Mouse (Mus musculus) skeletal muscle tissue, adult 2 months (tissue): ENCODE data around the gene Cdip1.
"Not testable (repeated sequence)": the region's sequence is repeated elsewhere in the genome, so short reads cannot be mapped to it uniquely, and the experiment has no call there.

ENCODE experiments used
- DNase-seq: peaks from one replicate; pipeline ENCODE4 v3.0.0-alpha.2; 2012; ENCODE audit warnings: low read depth, low spot score

Gene Cdip1

DNA sequence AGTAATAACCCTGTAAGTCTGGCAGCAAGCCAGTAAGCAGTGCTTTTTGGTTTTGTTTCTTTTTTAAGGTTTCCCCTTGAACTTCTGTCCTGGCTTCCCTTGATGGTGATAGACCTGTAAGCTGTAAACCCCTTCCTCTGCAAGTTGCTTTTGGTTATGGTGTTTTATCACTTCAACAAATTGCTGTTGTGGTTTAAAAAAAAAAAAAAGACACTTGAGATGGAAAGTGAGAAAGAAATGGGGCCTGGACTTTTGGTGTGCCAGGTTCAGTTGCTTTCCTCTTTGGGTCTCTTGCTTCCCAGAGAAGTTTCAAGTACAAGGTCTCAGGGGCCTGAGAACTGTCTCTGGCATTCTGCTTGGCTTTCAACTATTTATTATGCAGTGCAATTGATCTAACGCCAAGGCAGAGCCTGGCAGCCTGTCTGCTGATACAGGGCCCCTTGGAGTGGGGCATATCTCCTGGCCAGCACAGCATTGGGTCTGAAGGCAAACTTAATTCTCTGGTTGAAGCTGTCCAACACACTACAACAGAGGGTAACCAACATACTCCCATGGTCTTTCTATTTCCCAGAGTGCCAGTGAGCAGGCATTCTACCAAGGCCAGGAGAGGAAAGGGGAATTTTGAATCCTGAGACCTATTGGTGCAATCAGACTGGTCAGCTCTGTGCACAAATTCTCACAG, 16.7 kb downstream of the Cdip1 start:
- DNase-seq: no peak

DNA sequence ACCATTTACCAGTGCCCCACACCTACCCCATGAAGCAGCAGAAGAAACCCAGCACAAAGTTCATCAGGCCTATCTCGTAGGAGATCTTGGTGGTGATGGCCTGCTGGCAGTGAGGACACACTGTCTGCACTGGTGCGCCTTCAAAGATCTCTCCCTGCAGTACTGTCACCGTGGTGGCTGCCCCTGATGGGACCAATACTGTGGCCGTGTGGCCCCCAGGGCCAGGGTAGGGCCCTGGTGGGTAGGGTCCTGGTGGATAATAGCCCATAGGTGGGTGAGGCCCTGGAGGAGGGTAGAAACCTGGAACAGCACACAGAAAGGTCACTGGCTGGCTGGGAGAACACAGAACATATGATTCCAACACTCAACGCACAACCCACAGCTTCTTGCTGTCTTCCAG, 21.4 kb downstream of the Cdip1 start:
- DNase-seq: no peak

- peak; percentile 62 for DNase-seq
These were observed 22.9 kb downstream of the Cdip1 start for GRCm38 (mm10) chr16:4767012-4767790.

DNA sequence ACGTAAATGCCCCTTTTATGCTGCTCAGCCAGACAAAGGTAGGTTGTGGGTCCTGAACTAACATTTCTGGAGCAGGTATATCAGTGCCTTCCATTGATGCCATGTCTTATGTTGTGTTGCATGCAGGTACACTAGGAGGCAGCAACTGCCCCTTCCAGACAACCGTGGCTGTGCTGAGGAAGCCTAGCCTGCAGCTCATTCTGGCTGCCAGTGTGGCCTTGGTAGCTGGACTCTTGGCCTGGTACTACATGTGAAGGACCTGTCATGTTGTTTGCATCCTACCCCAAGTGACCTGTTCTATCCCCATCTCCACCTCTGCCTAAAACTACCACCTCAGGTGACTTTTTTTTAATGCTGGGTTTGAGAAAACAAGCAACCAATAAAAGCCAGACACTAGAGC, 24.2 kb downstream of the Cdip1 start:
- no peak for DNase-seq

DNA sequence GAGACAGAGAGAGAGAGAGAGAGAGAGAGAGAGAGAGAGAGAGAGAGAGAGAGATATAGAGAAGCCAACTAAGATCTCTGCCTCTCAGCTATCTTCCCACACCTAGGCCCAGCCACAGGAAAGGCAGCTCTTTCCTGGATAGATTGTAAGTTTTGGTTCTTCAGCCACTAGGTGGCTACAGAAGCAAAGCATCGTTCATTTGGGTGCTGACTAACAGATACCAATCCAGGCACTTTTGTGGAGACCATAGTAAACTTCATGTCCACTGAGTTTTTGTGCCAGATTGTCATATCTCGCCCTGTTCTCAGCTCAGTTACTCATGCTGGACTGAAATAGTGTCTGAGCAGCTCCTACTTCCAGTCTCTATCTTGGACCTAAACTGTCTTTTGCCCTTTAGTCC, 26.8 kb downstream of the Cdip1 start:
- DNase-seq: peak; percentile 33

DNA sequence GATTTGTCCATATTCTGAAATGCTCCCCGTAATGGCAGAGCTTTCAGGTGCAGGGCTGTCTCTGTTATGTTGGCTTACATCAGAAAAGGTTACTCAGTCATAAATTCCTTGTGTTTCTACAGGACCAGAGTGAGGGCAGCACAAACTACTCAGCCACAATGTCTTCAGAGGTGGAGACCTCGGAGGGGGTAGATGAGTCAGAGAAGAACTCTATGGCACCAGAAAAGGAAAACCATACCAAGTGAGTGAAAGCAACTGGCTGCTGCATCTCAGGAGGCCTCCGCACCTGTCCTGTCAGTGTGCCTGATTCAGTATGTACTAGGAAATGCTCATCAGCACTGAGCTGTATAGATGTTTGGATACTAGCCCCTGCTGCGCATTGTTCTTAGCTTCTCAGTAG, 27.7 kb downstream of the Cdip1 start:
- no peak for DNase-seq

- not testable (repeated sequence) for DNase-seq
These were observed 33.3 kb downstream of the Cdip1 start for GRCm38 (mm10) chr16:4756660-4757335.

DNA sequence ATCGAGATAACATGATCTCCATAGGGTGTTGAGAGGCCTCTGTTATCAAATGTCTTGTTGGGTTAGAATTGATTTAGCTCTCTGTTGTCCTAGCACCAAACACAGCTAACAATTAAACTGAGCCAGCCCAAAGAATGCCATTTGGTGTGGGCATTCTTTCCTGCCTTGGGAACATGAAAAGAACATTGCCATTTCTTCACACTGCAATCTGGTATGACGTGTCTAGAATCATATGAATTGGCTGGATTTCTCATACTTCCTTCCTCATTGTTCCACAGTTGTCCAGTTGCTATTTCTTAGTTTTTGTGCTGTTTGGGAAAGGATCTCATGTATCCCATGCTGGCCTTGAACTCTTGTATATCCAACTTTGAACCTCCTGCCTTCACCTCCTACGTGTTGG, 36.0 kb downstream of the Cdip1 start:
- DNase-seq: no peak

DNA sequence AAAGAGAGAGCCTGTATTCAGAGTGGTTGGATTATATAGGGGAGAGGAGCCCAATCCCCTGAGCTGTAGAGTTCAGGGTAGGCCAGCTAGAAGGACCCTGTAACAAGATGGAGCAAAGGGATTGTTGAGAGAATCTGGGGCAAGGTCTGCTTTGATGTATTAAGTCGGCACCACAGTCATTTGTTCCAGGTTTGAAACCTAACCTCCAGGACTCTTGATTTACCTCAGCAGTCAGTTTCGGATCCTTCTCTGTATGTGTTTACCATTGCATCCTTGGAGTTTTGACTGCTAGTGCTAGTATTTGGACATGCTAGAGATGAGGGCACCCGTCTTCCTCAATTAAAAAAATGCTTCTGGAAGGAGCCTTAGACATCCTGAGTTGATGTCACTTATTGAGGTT, 37.9 kb downstream of the Cdip1 start:
- DNase-seq: no peak

GRCm38 (mm10) chr16:4742186-4742585, 47.9 kb downstream of the Cdip1 start:
- no peak for DNase-seq

GRCm38 (mm10) chr16:4739994-4740393, 50.1 kb downstream of the Cdip1 start:
- no peak for DNase-seq

- no peak for DNase-seq
These were observed 53.8 kb downstream of the Cdip1 start for GRCm38 (mm10) chr16:4736262-4736661.

DNA sequence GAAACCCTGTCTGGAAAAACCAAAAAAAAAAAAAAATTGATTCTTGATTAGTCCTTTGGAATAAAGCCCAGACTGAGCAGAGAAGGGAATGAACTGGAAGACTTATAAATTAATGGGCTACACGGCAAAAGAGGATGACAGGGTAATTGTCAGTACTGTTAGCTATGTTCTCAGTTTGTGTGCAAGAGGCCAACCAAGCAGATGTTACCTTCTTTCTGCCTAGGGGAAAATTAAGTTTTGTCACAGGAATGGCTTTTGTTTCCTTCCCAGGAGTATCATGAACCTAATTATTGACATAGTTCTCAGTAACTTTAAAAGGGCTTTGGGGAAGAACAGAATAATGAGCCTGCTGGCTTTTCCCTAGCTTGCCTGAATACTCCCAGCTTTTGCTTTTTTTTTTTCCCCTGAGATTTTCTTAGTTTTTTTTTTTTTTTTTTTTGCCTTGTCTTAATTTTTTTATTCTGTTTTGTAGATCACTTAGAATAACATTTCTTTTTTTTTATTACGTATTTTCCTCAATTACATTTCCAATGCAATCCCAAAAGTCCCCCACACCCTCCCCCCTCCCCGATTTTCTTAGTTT, 59.2 kb downstream of the Cdip1 start:
- no peak for DNase-seq

- DNase-seq: no peak
These were observed 62.1 kb downstream of the Cdip1 start for GRCm38 (mm10) chr16:4727963-4728362.

DNA sequence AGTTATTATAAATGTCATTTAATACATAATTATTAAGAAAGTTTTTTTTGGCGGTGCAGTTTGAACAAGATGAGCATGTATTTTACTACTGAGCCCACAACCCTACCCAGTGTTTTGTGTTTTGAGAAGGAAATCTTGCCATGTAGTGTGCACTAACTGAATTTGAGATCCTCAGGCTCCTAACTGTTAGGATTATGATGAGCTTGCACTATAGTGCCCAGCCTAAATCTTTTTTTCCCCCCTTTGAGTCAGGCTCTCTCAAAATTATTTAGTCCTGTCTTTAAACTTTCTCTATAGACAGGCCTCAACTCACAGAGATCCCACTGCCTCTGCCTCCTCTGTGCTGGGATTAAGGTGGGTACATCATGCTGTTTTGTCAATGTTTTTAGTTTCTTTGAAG, 62.6 kb downstream of the Cdip1 start:
- DNase-seq: no peak

- DNase-seq: peak; percentile 38
These were observed 63.5 kb downstream of the Cdip1 start for GRCm38 (mm10) chr16:4726528-4727128.

- peak; percentile 92 for DNase-seq
These were observed 64.1 kb downstream of the Cdip1 start, which contains the start of gene Hmox2 for GRCm38 (mm10) chr16:4725780-4726527. Gene Hmox2 (plus strand): TSS chr16:4726361.

- no peak for DNase-seq
These were observed 64.8 kb downstream of the Cdip1 start for GRCm38 (mm10) chr16:4725266-4725665.

- no peak for DNase-seq
These were observed 67.2 kb downstream of the Cdip1 start for GRCm38 (mm10) chr16:4722915-4723209.

DNA sequence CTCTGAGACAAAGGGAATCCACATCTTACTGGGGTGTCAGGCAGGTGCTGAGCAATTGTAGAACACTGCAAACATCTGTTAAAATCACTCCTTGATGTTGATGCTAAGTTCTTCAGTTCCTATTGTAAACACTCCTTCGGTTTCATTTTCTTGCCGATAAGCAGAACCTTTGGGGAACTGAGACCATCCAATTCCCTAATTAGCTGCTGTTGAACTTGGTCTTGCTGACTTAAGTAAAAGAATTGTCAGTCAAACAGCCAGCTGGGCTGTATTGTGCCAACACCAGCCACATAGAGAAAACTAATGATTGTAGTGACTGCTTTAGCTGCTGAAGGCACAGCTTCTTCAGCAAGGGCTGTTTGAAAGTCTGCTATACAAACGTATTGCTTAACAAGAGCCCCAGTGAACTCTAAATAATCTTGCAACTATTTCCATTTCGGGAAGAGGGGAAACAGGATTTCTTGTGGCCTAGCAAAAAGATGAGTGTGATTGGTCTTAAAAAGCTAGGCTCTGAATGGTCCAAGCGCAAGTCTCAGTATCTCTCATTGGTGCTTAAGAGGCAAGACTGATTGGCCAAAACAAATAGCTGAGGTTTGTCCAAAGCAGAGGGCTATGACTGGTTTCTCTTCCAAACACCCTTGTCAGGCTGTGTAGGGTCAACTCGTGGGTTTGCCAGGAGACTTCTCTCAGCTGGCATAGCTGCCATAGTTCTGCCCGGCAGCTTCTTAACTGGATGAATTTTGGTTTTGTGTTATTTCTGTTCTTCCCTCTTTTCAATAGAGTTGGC, 67.8 kb downstream of the Cdip1 start:
- DNase-seq: peak; percentile 30
